Mouse (Mus musculus) hematopoietic stem cell, adult 5-6 weeks (primary cell): Measurements from ENCODE around the gene Mast3. TPM values are rescaled to one million over a fixed set of nuclear protein-coding genes. Genes with fewer than 3 reads are reported as not detected.
A peak's percentile ranks its signal among the peaks of the same experiment; 100 is the strongest.

ENCODE experiments used
- ATAC-seq, 2 experiments: fragments of 125-278 bp in 1 of 2; replicated peaks in 1 of 2; 2 replicates each; pipeline ENCODE4 v1.8.0; 2016 to 2017; ENCODE audit warnings: inconsistent platforms in 2 of 2, mild to moderate bottlenecking in 2 of 2, moderate number of reproducible peaks in 2 of 2, low read depth in 1 of 2, moderate TSS enrichment in 1 of 2; ENCODE audit not compliant: low FRiP score in 2 of 2, poor library complexity in 2 of 2, severe bottlenecking in 2 of 2, insufficient read depth in 1 of 2, low TSS enrichment in 1 of 2
- total RNA-seq: library from RNA; stranded (forward); fragments of 172-1452, 232-1000 nt; gene quantifications from 2 replicates; pipeline ENCODE4 v1.2.3, GENCODE M21; 2017

Gene Mast3
- total RNA-seq, 1 experiment from 2014 or later: 14.4 TPM

DNA sequence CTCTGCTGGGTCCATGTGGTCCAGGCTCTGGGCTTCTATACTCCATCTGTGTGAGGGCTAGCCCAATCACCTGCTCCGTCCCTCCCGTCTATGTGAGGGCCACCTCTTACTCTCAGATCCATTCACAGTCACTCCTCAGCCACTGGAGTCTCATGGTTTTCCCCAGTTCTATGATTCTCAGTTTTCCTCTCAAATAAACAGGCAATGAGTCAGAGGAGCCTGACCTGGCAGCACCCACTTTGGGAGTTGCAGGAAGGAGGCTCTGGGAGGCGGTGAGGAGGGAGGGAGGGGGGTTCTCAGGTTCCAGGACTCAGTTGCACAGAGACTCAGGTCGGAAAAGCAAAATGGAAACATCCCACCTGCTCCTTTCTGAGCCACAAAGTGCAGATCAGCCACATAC, 8.0 kb upstream of the Mast3 start:
- no peak for ATAC-seq

DNA sequence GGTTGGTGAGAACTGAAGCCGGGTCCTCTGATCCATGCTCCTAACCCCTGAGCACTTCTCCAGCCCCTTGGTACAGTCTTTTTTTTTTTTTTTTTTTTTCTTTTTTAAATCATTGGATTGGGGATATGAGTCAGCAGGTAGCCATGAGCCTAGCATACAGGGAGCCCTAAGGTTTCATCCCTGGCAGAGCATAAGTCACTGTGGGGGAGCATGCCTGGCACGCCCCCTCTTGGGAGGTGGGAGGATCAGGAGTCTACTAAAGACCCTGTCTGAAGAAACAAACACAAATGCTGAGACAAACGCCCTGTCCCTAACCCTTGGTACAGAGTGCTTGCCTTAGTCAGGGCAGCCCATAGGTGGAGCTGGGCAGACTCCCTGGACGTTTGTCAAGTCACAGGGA, 7.2 kb upstream of the Mast3 start:
- ATAC-seq: no peak

- ATAC-seq: peak; percentile 25 to 42; a peak in 1 of 4 replicates
Measured at GRCm38 (mm10) chr8:70810962-70811680, 6.3 kb upstream of the Mast3 start.

DNA sequence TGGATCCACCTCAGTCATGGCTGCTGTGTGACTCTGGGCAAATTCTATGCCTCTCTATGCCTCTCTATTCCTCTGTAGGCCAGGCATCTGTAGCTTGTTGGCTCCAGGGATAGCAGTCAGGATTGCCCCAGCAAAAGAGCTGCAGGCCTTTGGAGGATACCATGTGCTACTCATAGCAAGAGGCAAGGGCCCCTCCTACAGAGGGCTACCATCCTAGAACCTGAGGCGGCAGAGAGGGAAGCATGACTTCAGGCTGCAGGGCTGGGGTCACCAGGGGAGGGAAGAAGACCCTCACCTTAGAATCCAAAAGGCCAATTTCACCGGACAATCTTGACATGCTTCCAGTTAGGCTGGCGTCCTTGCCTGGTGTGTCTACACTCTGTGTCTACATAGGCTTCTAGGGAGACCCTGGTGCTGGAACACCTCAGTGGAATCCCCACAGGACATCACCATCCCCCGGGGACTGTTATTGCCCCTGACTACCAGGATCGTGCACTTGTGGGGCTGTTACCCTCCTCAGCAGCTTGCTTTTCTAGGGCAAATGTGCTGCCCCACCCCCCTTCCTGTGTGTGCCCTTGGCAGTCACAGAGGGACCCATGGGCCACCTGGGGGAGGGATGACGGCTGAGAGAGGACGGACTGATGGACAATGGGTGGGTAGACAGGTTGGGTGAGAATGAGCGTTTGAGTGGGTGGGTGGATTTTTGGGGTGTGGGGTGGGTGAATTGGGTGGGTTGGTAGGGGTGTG, 4.3 kb upstream of the Mast3 start:
- no peak for ATAC-seq

- ATAC-seq: no peak
Measured at GRCm38 (mm10) chr8:70808239-70808638, 3.4 kb upstream of the Mast3 start, which contains the start of gene Il12rb1. TSS of gene Il12rb1 (plus strand) at chr8:70808449.

DNA sequence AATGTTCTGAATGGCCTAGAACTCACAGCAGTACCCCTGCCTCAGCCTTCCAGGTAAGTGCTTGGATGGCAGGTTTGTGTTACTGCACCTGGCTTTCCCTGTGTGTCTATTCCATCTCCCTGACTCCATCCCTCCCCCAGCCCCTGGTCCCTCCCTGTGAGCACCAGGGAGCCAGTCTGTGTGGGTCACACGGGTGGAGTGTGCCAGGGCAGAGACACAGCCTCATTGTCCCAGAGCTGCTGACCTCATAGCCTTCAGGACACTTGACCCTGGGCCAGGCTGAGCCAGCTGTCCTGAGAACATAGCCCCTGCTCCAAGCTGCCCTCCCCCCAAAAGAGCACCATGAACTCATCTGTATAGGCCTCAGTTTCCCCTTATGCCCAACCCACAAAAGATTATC, 2.5 kb upstream of the Mast3 start:
- ATAC-seq: no peak

DNA sequence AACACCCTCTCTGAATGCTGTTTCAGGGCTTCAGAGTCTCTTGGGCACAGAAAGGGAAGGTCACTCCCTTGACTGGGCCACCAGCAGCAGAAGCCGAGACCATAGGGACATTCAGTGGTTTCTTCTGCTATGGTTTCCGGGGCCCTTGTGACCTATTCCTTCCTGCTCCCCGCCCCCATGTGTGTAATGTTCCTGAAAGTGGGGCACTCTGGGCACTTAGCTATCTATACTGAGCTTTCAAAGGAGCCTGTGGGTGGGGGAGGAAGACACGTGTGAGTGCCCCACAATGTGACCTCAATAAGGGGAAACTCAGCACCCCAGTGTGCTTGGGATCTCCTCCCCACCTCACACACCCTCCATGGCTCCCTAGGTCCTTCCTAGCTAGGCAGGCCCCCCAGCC, 1.7 kb upstream of the Mast3 start:
- peak in 1 of 2 experiments; percentile 29; a peak in 1 of 4 replicates for ATAC-seq

- ATAC-seq: peak; percentile 52 to 60
Measured at GRCm38 (mm10) chr8:70803761-70804480, 933 bp downstream of the Mast3 start.

- ATAC-seq: no peak
Measured at GRCm38 (mm10) chr8:70802786-70803510, 1.9 kb downstream of the Mast3 start.

- ATAC-seq: no peak
Measured at GRCm38 (mm10) chr8:70801830-70802229, 3.0 kb downstream of the Mast3 start.

GRCm38 (mm10) chr8:70801156-70801555, 3.7 kb downstream of the Mast3 start:
- no peak for ATAC-seq

DNA sequence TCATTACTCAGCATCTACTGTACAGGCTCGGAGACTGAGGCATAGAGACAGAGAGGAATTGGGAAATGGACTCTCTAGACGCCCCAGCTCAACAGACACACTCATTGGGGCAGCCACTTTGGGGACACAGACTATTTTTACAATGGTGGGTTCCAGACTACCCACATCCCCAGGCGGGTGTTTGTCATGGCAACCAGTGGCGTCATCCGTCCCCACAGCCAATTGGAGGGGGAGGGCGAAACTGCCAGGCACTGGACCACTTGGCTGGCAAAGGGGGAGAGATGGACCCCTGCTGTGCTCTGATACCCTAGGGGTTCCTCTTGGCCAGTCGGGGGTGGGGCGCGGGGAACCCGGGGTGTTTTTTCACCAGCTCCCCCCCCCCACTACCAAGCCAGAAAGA, 4.2 kb downstream of the Mast3 start:
- no peak for ATAC-seq

GRCm38 (mm10) chr8:70798281-70798680, 6.6 kb downstream of the Mast3 start:
- no peak for ATAC-seq

DNA sequence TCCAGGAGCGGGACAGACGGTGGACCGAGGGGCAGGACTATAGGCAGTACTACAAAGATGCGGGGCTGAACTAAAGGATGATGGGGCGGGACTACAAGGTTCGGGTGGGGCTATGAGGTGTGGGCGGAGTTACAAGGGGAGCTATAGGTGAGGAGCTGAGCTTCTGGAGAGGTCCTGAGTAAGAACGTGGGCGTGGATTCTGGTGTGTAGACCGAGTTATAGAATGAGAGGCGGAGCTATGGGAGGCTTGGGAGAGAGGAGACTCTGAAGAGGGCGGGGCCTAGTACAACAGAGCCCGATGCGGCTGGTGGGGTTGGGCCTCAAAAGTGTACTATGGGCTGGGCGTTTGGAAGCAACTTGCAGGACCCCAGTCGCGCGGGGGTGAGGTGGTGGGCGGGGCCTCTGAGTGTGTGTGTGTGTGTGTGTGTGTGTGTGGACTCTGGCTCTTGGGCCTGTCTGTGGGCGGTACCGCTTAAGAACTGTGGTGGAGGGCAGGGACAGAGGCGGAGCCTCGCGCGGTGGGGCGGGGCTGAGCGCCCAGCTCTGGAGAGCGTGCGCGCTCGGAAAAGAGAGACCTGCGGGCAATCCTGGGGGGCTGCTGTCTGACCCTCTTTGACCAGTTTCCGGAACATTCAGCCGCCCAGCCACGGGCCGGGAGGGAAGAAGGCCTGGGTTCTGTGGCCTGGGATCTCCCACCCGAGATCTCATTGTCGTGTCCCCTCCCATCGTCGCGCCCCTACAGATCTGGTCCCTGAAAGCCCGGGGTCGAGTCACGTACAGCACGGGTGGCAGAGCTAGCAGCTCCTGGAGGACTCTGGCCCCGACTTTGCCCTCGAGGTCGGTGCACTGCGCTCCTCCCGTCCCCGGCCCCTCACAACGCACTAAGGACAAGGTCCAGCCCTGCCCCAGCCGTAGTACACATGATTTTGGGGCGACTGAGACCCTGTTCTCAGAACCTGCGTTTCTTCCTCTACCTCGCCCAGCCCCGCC, 7.5 kb downstream of the Mast3 start:
- ATAC-seq: peak; percentile 38 to 54

DNA sequence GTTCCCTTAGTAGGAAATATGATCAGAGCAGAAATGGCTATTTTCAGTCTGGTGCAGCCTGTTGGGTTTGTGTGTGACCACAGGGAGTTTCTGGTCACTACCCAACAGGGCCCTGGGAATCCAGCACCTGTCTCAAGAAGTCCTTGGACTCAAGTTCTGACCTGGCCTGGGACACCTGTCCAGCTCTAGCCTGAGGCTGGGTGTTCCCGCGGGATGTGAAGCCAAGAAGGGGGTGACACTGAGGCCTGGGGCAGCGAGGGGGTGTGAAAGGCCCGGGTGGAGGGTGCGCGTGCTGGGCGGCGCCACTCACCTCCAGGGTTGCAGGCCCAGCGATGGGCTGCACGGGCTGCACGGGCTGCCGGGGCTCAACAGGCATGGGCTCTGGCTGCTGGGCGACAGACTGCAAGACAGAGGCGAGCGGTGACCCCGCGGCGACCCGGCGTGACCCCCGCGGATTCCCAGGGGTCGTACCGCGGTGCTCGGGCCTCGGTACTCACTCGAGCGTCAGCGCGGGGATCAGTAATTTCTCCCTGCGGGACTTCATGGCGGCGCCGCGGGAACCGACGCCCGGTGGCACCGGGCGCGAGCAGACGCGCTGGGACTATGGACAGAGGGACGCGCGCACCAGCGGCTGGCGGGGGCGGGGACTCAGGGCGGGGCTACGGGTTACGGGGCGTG, 8.3 kb downstream of the Mast3 start:
- no peak for ATAC-seq

DNA sequence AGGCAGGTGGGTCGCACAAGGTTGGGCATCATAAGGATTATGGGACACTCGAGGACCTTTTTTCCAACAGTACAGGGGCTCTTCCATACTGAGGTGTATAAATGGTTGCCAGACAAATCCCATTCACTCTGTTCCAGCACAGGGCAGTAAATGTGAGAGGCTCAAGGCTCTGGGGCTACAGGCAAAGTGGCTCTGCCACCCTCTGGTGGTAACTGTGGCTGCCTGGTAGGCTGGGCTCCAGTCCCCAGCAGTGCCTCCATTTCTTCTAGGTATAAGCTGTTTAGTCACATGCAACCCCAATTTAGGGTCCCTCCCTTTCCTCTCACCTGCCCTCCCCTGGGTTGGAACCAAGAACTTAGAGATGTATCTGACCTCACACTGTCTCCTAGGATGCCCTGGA, 9.5 kb downstream of the Mast3 start:
- no peak for ATAC-seq
